Mouse (Mus musculus) heart, postnatal 0 days (tissue): ENCODE results near the gene Nes. TPM values are rescaled to one million over a fixed set of nuclear protein-coding genes. Genes with fewer than 3 reads are reported as not detected.
A peak's percentile ranks its signal among the peaks of the same experiment; 100 is the strongest.

ENCODE experiments used
- ATAC-seq: fragments of 200-750 bp; cut with Nextera tagmentation; 2 replicates; pipeline ENCODE4 v1.8.0; 2017; ENCODE audit warnings: low read depth, moderate number of reproducible peaks, moderate library complexity; ENCODE audit not compliant: insufficient read depth
- DNase-seq: peaks from one replicate; pipeline ENCODE4 v3.0.0-alpha.2; 2016; ENCODE audit warnings: low spot score
- H3K27ac ChIP-seq: fragments of 300-500 bp; sonication (generic); 2 replicates; pipeline ENCODE4 v1.5.1; 2014; ENCODE audit warnings: low read depth, mild to moderate bottlenecking
- H3K27me3 ChIP-seq: fragments of 300-500 bp; sonication (generic); 2 replicates; pipeline ENCODE4 v1.6.1; 2014; ENCODE audit warnings: low read length, mixed read lengths; ENCODE audit not compliant: control insufficient read depth, insufficient read depth
- H3K36me3 ChIP-seq: fragments of 300-500 bp; sonication (generic); replicated peaks from 2 replicates; pipeline ENCODE4 v1.6.1; 2014; ENCODE audit warnings: low read length, mixed read lengths; ENCODE audit not compliant: control insufficient read depth, insufficient read depth
- H3K4me1 ChIP-seq: fragments of 300-500 bp; sonication (generic); 2 replicates; pipeline ENCODE4 v1.6.1; 2014; ENCODE audit warnings: antibody characterized with exemption; ENCODE audit not compliant: control insufficient read depth, insufficient read depth
- H3K4me2 ChIP-seq: fragments of 300-500 bp; sonication (generic); 2 replicates; pipeline ENCODE4 v1.6.1; 2014; ENCODE audit warnings: low read depth, mild to moderate bottlenecking, low read length, moderate library complexity
- H3K4me3 ChIP-seq: fragments of 300-500 bp; sonication (generic); 2 replicates; pipeline ENCODE4 v1.5.1; 2014; ENCODE audit warnings: low read depth, low read length
- H3K9ac ChIP-seq: fragments of 300-500 bp; sonication (generic); replicated peaks from 2 replicates; pipeline ENCODE4 v1.6.1; 2014; ENCODE audit warnings: low read depth, low read length, mixed read lengths
- H3K9me3 ChIP-seq: fragments of 300-500 bp; sonication (generic); replicated peaks from 2 replicates; pipeline ENCODE4 v1.6.1; 2016; ENCODE audit warnings: low read length; ENCODE audit not compliant: control insufficient read depth
- CTCF ChIP-seq: IDR thresholded peaks from 2 replicates; pipeline ENCODE4 v1.5.1; 2016; ENCODE audit warnings: antibody characterized with exemption, control low read depth, low read depth
- EP300 ChIP-seq: IDR thresholded peaks from 2 replicates; pipeline ENCODE4 v1.6.1; 2016; ENCODE audit warnings: antibody characterized with exemption, low read depth
- WGBS: fragments of 180-500 bp; shearing (Covaris S2); extraction: QIAGEN DNeasy Blood & Tissue Kit; methylation state at CpG from one replicate; pipeline ENCODE4 v1.1.7; 2014; 5-methylcytosine and 5-hydroxymethylcytosine counted together
- polyA plus RNA-seq: library from polyadenylated mRNA; unstranded; fragments of >200 nt; fragmentation: Nextera tagmentation; extraction: Ambion mirVana; gene quantifications from 2 replicates; pipeline ENCODE4 v1.2.1, GENCODE M21; 2015
- total RNA-seq: library from RNA; depleted of rRNA; stranded (reverse); fragments of >200 nt; gene quantifications from 2 replicates; pipeline ENCODE4 v1.2.3, GENCODE M21; 2014; ENCODE audit warnings: low replicate concordance

Gene Nes
- total and polyA plus RNA-seq, 2 experiments from 2014 or later, result 9.9 to 35.7 TPM

DNA sequence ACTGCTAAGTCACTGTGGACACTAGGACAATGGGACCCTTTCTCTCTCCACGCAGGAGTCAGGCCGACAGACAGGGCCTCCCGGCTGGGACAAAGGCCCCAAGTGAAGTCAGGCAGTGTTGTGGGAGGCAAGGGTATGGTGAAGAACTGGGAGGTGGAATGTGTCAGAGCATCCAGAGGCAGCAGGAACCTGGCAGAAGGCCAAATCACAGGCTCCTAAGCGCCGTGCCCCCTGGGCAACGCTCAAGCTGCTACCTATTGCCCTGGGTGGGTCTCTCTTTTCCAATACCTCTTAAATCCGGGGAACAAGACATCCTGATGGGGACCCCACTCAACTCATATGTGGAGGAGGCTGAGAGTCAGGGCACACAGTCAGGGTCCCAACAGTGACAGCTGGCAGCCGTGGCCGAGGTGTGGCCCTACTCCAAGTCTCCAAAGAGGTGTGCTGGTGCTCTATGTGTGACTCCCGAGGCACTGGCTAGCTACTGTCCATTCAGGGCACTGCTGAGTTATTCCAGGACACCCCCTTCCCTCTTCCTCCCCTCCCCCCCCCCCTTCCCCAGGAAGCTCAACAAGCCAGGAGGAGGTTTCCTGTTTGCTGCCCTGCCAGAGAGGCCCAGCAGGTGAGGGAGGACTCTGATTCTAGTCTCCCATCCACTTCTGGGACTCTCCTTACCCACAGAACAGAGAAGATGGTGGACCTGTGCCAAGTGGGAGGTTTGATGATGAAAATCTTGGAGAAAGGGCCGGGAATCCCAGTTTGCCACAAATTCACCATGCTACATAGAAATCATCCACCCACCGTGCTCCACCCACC, 14.8 kb downstream of the Nes start:
- 25% methylated on average over 12 of the region's 12 CpGs for WGBS
- Histone ChIP-seq H3K4me1 (peaks cover 57% of the 10 kb centered on the region), H3K9me3 (no peaks in the 10 kb centered on the region), H3K4me3 (no peak overlapping the region), H3K27me3 (peaks cover 28% of the 10 kb centered on the region), H3K36me3 (no peaks in the 10 kb centered on the region), H3K4me2 (peak overlapping the region; percentile 30; the same call in 1 of the 2 replicates), H3K27ac (peak overlapping the region; percentile 58), H3K9ac (no peak overlapping the region)
- peak; percentile 28 for DNase-seq
- no peak for TF ChIP-seq EP300
- no peak for TF ChIP-seq CTCF
- no peak for ATAC-seq

GRCm38 (mm10) chr3:87986868-87987267, 16.0 kb downstream of the Nes start:
- ATAC-seq (peak; percentile 67), DNase-seq (peak; percentile 93)
- peak overlapping the region; percentile 58 for H3K4me2 ChIP-seq
- H3K9ac ChIP-seq, result no peak overlapping the region
- H3K9me3 ChIP-seq, result no peaks in the 10 kb centered on the region
- peak overlapping the region; percentile 58; the same call in 1 of the 2 replicates for H3K27ac ChIP-seq
- 0 out of 2 replicates have a peak, but pooled peaks have one; percentile 50 for TF ChIP-seq EP300
- peak; percentile 99 for TF ChIP-seq CTCF
- peaks cover 53% of the 10 kb centered on the region for H3K4me1 ChIP-seq
- peak overlapping the region; percentile 28 for H3K4me3 ChIP-seq
- no peaks in the 10 kb centered on the region for H3K36me3 ChIP-seq
- under 1% methylated on average over 17 of the region's 17 CpGs for WGBS
- H3K27me3 ChIP-seq, result peaks cover 35% of the 10 kb centered on the region

DNA sequence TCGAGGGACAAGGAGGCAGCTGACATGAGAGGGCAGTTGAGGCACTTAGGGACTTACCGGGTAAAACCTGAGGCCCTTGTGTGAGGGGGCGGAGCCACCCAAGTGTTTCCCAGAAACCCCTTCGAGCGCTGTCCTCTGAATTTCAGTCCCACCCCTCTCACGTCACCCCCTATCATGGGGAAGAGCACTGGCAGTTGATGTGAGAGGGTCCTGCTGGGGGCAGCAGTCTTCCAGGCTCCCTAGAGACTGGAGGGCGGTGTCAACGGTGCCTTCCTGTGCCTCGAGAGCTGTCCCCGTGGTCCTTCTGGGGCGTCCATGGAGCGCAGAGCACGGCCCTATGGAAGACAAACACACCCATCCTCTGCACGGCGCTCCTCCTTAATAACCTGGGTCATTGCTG, 16.8 kb downstream of the Nes start:
- Histone ChIP-seq H3K27ac (no peak overlapping the region), H3K9ac (no peak overlapping the region), H3K9me3 (no peaks in the 10 kb centered on the region), H3K27me3 (peaks cover 43% of the 10 kb centered on the region), H3K4me3 (peak overlapping the region; percentile 28), H3K36me3 (no peaks in the 10 kb centered on the region), H3K4me2 (peak overlapping the region; percentile 58), H3K4me1 (peaks cover 45% of the 10 kb centered on the region)
- ATAC-seq (peak; percentile 5; the same call in 1 of the 2 replicates), DNase-seq (peak; percentile 36)
- no peak for TF ChIP-seq CTCF
- TF ChIP-seq EP300, result no peak
- under 1% methylated on average over 15 of the region's 15 CpGs for WGBS

GRCm38 (mm10) chr3:87988068-87988467, 17.2 kb downstream of the Nes start:
- Histone ChIP-seq H3K4me2 (peak overlapping the region; percentile 58), H3K27me3 (peaks cover 47% of the 10 kb centered on the region), H3K27ac (no peak overlapping the region), H3K4me1 (peaks cover 41% of the 10 kb centered on the region), H3K9ac (no peak overlapping the region), H3K4me3 (peak overlapping the region; percentile 28), H3K36me3 (no peaks in the 10 kb centered on the region), H3K9me3 (no peaks in the 10 kb centered on the region)
- ATAC-seq, result no peak
- 5% methylated on average over 15 of the region's 15 CpGs for WGBS
- no peak for DNase-seq
- no peak for TF ChIP-seq CTCF
- TF ChIP-seq EP300, result no peak

- no peak overlapping the region for H3K4me2 ChIP-seq
- no peak for DNase-seq
- H3K36me3 ChIP-seq, result no peaks in the 10 kb centered on the region
- H3K27ac ChIP-seq, result no peak overlapping the region
- peaks cover 26% of the 10 kb centered on the region for H3K4me1 ChIP-seq
- TF ChIP-seq CTCF, result no peak
- TF ChIP-seq EP300, result no peak
- no peak for ATAC-seq
- H3K9me3 ChIP-seq, result no peaks in the 10 kb centered on the region
- WGBS, result 33% methylated on average over 10 of the region's 10 CpGs
- H3K9ac ChIP-seq, result no peak overlapping the region
- H3K27me3 ChIP-seq, result peaks cover 66% of the 10 kb centered on the region
- no peak overlapping the region for H3K4me3 ChIP-seq
These were observed 19.1 kb downstream of the Nes start for GRCm38 (mm10) chr3:87989935-87990334.
